Mouse (Mus musculus): ENCODE results near the gene Fdxacb1.

Fdxacb1 gene

GRCm38 (mm10) chr9:50803055-50803671, 35.1 kb downstream of the Fdxacb1 start:
- no peak for ATAC-seq (ENCODE audit: low TSS enrichment)

- ATAC-seq (ENCODE audit: low TSS enrichment), result no peak
These were observed 40.4 kb downstream of the Fdxacb1 start for GRCm38 (mm10) chr9:50808471-50808870.

- ATAC-seq (ENCODE audit: low TSS enrichment), result no peak
These were observed 41.1 kb downstream of the Fdxacb1 start for GRCm38 (mm10) chr9:50809146-50809545.

- no peak for ATAC-seq (ENCODE audit: low TSS enrichment)
These were observed 43.2 kb downstream of the Fdxacb1 start for GRCm38 (mm10) chr9:50811187-50811586.

- no peak for ATAC-seq (ENCODE audit: low TSS enrichment)
These were observed 43.7 kb downstream of the Fdxacb1 start for GRCm38 (mm10) chr9:50811746-50812145.

- ATAC-seq (ENCODE audit: low TSS enrichment), result no peak
These were observed 45.8 kb downstream of the Fdxacb1 start for GRCm38 (mm10) chr9:50813796-50814195.

- no peak for ATAC-seq (ENCODE audit: low TSS enrichment)
These were observed 47.6 kb downstream of the Fdxacb1 start for GRCm38 (mm10) chr9:50815666-50816065.

GRCm38 (mm10) chr9:50816512-50816911, 48.5 kb downstream of the Fdxacb1 start:
- ATAC-seq (ENCODE audit: low TSS enrichment), result no peak

- ATAC-seq (ENCODE audit: low TSS enrichment), result no peak
These were observed 50.0 kb downstream of the Fdxacb1 start for GRCm38 (mm10) chr9:50818050-50818449.

- ATAC-seq (ENCODE audit: low TSS enrichment), result peak; percentile 89
These were observed 51.7 kb downstream of the Fdxacb1 start for GRCm38 (mm10) chr9:50819716-50820115.

GRCm38 (mm10) chr9:50821651-50822050, 53.6 kb downstream of the Fdxacb1 start:
- ATAC-seq (ENCODE audit: low TSS enrichment), result no peak

- peak; percentile 38; the same call in 1 of the 2 replicates for ATAC-seq (ENCODE audit: low TSS enrichment)
These were observed 54.2 kb downstream of the Fdxacb1 start for GRCm38 (mm10) chr9:50822216-50822615.
